Mouse (Mus musculus) hindbrain, embryonic 12.5 days (tissue): ENCODE measurements at regions not wholly inside any gene's neighbourhood (a gene's known extent, or its start where the extent isn't known, plus 50 kb on each side); places are given as distances from the start of the nearest gene placed in this dataset.

Experiments
- ATAC-seq: fragments of 200-750 bp; cut with Nextera tagmentation; 2 replicates; pipeline ENCODE4 v1.8.0; 2017; ENCODE audit warnings: moderate TSS enrichment; ENCODE audit not compliant: low FRiP score
- H3K27ac ChIP-seq: fragments of 300-500 bp; sonication (generic); 2 replicates; pipeline ENCODE4 v1.5.1; 2016; ENCODE audit warnings: mild to moderate bottlenecking
- H3K27me3 ChIP-seq: fragments of 300-500 bp; sonication (generic); 2 replicates; pipeline ENCODE4 v1.6.1; 2016; ENCODE audit warnings: mild to moderate bottlenecking
- H3K36me3 ChIP-seq: fragments of 300-500 bp; sonication (generic); 2 replicates; pipeline ENCODE4 v1.6.1; 2016; ENCODE audit warnings: mild to moderate bottlenecking
- H3K4me1 ChIP-seq: fragments of 300-500 bp; sonication (generic); 2 replicates; pipeline ENCODE4 v1.6.1; 2016
- H3K4me2 ChIP-seq: fragments of 300-500 bp; sonication (generic); replicated peaks from 2 replicates; pipeline ENCODE4 v1.6.1; 2016; ENCODE audit warnings: mild to moderate bottlenecking
- H3K4me3 ChIP-seq: fragments of 300-500 bp; sonication (generic); 2 replicates; pipeline ENCODE4 v1.5.1; 2016; ENCODE audit warnings: mild to moderate bottlenecking
- H3K9ac ChIP-seq: fragments of 300-500 bp; sonication (generic); 2 replicates; pipeline ENCODE4 v1.6.1; 2016; ENCODE audit warnings: mild to moderate bottlenecking, moderate library complexity
- H3K9me3 ChIP-seq: fragments of 300-500 bp; sonication (generic); replicated peaks from 2 replicates; pipeline ENCODE4 v1.6.1; 2016; ENCODE audit warnings: mild to moderate bottlenecking
- WGBS: fragments of 180-500 bp; shearing (Covaris S2); methylation state at CpG from one replicate; pipeline ENCODE4 v1.1.7; 2016; 5-methylcytosine and 5-hydroxymethylcytosine counted together

- 45% methylated on average over 4 of the region's 4 CpGs for WGBS
- Histone ChIP-seq H3K4me1 (peaks cover 12% of the 10 kb centered on the region), H3K4me3 (no peak overlapping the region), H3K36me3 (no peaks in the 10 kb centered on the region), H3K9me3 (no peaks in the 10 kb centered on the region), H3K27ac (no peak overlapping the region), H3K9ac (no peak overlapping the region), H3K27me3 (no peaks in the 10 kb centered on the region), H3K4me2 (no peak overlapping the region)
- ATAC-seq, result no peak
These were observed 160.0 kb upstream of the Noct start for GRCm38 (mm10) chr3:51064201-51064600.

DNA sequence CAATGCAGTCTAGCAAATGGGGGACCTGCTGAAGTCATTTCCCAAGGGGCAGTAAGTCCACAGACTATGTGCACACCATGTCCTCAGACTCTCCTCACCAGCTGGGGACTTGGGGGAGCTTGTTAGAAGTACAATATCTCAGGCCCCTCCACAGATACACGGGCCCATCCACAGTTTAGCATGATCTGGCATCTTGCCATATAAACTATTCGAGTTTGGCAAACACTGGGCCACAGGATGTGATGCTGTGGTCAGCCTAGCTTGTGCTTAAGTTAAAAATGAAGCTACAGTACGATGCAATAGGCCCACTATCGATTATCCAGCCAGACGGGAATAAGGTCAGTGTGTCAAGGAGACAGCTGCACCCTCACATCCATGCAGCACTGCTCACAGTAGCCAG lies 157.9 kb upstream of the Noct start:
- H3K27me3 ChIP-seq, result no peaks in the 10 kb centered on the region
- no peak overlapping the region for H3K27ac ChIP-seq
- H3K9me3 ChIP-seq, result no peaks in the 10 kb centered on the region
- ATAC-seq, result no peak
- H3K4me2 ChIP-seq, result no peak overlapping the region
- peaks cover 12% of the 10 kb centered on the region for H3K4me1 ChIP-seq
- WGBS, result 44% methylated on average over 5 of the region's 5 CpGs
- no peak overlapping the region for H3K4me3 ChIP-seq
- no peak overlapping the region for H3K9ac ChIP-seq
- no peaks in the 10 kb centered on the region for H3K36me3 ChIP-seq

- no peak overlapping the region for H3K27ac ChIP-seq
- H3K9ac ChIP-seq, result no peak overlapping the region
- no peak for ATAC-seq
- WGBS, result 70% methylated on average over 10 of the region's 10 CpGs
- no peaks in the 10 kb centered on the region for H3K27me3 ChIP-seq
- no peak overlapping the region for H3K4me3 ChIP-seq
- no peak overlapping the region for H3K4me2 ChIP-seq
- no peaks in the 10 kb centered on the region for H3K36me3 ChIP-seq
- H3K9me3 ChIP-seq, result no peaks in the 10 kb centered on the region
- H3K4me1 ChIP-seq, result peaks cover 11% of the 10 kb centered on the region; the same call in 1 of the 2 replicates
These were observed 151.8 kb upstream of the Noct start for GRCm38 (mm10) chr3:51072417-51072816.

DNA sequence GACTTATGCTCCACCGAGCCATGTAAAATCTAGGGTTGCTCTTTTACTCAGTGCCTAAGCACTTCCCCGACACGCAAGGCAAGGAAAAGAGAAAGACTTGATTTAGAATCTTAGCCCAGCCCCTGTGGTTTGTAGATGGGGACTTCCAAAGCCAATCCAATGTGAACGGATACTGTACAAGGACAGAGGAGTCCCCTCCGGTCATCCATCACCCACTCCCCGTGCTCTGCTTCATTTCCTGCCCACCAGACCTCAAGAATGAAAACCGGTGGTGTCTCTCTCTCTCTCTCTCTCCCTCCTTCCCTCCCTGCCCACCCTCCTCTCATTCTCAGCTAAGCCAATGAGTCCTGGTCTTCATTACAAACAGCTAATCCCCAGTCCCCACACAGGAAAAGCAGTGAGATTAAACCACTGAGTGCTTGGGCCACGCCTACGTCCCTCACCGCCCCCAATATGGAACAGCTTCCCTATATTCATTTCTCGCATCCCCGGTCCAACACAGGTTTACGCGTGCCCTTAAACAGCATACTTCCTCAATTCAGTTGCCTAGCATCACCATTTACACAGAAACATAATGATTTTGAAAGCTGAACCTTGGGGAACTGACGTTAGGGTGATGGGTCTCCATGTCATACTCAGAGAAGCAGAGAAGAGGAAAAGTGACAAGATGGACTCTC lies 151.1 kb upstream of the Noct start:
- 86% methylated on average over 15 of the region's 15 CpGs for WGBS
- Histone ChIP-seq H3K4me1 (peaks cover 11% of the 10 kb centered on the region; the same call in 1 of the 2 replicates), H3K9me3 (no peaks in the 10 kb centered on the region), H3K4me2 (no peak overlapping the region), H3K27me3 (no peaks in the 10 kb centered on the region), H3K9ac (no peak overlapping the region), H3K27ac (peak overlapping the region; percentile 18; the same call in 1 of the 2 replicates), H3K36me3 (no peaks in the 10 kb centered on the region), H3K4me3 (no peak overlapping the region)
- ATAC-seq, result peak; percentile 49; the same call in 1 of the 2 replicates

GRCm38 (mm10) chr3:51073743-51074319 lies 150.4 kb upstream of the Noct start:
- no peaks in the 10 kb centered on the region for H3K27me3 ChIP-seq
- 69% methylated on average over 7 of the region's 7 CpGs for WGBS
- no peaks in the 10 kb centered on the region for H3K36me3 ChIP-seq
- H3K4me2 ChIP-seq, result no peak overlapping the region
- peaks cover 11% of the 10 kb centered on the region; the same call in 1 of the 2 replicates for H3K4me1 ChIP-seq
- H3K4me3 ChIP-seq, result no peak overlapping the region
- peak overlapping the region; percentile 55; the same call in 1 of the 2 replicates for H3K27ac ChIP-seq
- no peak for ATAC-seq
- no peaks in the 10 kb centered on the region for H3K9me3 ChIP-seq
- H3K9ac ChIP-seq, result no peak overlapping the region

DNA sequence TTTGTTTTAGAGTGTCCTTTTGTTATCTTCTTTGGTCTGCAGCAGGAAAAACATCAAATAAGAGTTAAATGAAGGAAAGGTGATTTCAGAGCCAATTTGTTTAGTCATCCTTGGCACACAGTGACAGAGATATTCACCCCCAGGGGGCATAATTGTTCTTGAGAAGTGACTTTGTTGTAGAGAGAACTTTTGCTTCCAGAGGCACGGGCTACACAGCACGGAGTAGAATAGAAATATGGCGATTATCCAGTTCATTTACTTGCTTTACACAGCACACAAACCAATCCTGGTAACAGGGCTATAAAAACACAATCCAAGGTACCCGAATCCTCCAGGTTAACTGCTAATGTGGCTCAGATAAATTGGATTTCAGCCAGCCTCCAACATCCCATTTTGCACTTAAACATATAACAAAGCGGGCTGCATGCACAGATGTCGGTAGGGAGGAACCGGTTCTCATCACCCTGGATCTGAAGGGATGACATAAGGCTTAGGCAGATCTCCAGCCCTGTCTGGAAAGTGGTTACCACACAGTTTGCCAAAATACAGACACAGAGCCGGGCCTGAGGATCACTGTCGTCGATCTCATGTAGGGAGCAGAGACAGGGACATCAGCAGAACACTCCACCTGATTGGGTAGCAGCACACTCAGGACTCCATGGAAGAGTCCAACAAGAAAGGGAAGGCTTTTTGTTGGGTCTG lies 148.9 kb upstream of the Noct start:
- Histone ChIP-seq H3K4me2 (no peak overlapping the region), H3K9ac (no peak overlapping the region), H3K4me1 (peaks cover 11% of the 10 kb centered on the region; the same call in 1 of the 2 replicates), H3K27me3 (no peaks in the 10 kb centered on the region), H3K4me3 (no peak overlapping the region), H3K27ac (no peak overlapping the region), H3K36me3 (no peaks in the 10 kb centered on the region), H3K9me3 (no peaks in the 10 kb centered on the region)
- WGBS, result 82% methylated on average over 10 of the region's 10 CpGs
- ATAC-seq, result no peak

- H3K27ac ChIP-seq, result no peak overlapping the region
- no peak overlapping the region for H3K4me3 ChIP-seq
- no peak overlapping the region for H3K4me2 ChIP-seq
- H3K27me3 ChIP-seq, result no peaks in the 10 kb centered on the region
- H3K9ac ChIP-seq, result no peak overlapping the region
- no peaks in the 10 kb centered on the region for H3K36me3 ChIP-seq
- ATAC-seq, result no peak
- H3K9me3 ChIP-seq, result no peaks in the 10 kb centered on the region
- WGBS, result 65% methylated on average over 4 of the region's 4 CpGs
- H3K4me1 ChIP-seq, result peaks cover 15% of the 10 kb centered on the region
These were observed 145.8 kb upstream of the Noct start for GRCm38 (mm10) chr3:51078459-51078858.

DNA sequence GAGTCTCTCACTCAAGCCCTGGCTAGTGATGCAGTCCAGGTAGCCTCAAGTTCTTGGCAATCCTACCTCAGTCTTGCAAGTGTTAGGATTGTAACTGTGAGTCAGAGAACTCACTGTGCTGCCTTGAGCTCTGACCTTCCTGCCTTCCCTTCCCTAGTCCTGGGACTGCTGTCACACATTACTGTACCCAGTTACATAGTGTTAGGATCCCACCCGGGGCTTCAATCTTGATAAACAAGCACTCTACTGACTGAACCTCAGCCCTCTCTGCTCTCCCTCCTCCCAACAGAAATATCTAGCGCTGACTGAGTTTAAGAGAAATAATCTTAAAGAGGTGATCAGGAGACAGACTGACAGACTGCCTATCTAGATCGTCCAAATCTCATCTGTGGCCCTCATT lies 143.8 kb upstream of the Noct start:
- no peak for ATAC-seq
- Histone ChIP-seq H3K4me2 (no peak overlapping the region), H3K27me3 (no peaks in the 10 kb centered on the region), H3K4me1 (peaks cover 7% of the 10 kb centered on the region), H3K9me3 (no peaks in the 10 kb centered on the region), H3K9ac (no peak overlapping the region), H3K4me3 (no peak overlapping the region), H3K36me3 (no peaks in the 10 kb centered on the region), H3K27ac (0 out of 2 replicates have a peak overlapping the region, but pooled peaks have one; percentile 7)
- WGBS, result 65% methylated on average over 3 of the region's 3 CpGs

GRCm38 (mm10) chr3:51080855-51081254 lies 143.4 kb upstream of the Noct start:
- Histone ChIP-seq H3K9me3 (no peaks in the 10 kb centered on the region), H3K9ac (no peak overlapping the region), H3K27ac (no peak overlapping the region), H3K4me1 (peaks cover 7% of the 10 kb centered on the region), H3K27me3 (no peaks in the 10 kb centered on the region), H3K4me3 (no peak overlapping the region), H3K4me2 (no peak overlapping the region), H3K36me3 (no peaks in the 10 kb centered on the region)
- no peak for ATAC-seq
- 63% methylated on average over 7 of the region's 7 CpGs for whole genome bisulfite sequencing

DNA sequence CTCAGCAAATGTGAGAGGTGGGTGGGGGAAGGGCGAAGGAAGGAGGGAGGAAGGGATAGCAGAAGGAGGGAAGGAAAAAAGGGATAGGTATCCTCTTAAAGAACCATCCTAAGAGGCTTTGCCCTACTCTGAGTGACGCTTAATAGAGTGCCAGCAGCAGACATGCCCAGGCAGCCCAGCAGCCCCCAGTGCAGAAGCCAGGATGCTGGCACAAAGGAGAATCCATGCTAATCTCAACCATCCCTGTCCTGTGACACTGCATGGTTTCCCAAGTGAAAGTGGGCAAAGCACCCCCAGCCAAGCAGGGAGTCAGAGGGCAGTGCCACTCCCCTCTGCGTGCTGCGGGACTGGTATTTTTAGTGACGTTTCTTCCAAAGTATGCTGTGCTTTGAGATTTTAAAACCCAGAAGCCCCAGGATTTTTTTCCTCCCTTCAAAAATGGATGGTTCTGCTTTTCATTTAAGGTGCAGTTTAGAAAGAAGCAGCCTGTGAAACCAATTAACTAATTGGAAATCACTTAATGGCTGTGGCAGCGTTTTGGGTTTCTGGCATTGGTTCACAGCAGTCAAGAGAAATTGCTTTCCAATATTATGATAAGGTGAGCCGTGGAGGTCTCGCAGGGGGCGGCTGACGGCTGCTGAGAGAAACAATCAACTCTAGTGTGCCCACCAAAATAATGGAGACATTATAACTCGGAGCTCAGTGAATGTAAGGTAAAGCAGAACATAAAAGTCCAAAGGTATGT lies 141.2 kb upstream of the Noct start:
- Histone ChIP-seq H3K9me3 (no peaks in the 10 kb centered on the region), H3K27me3 (no peaks in the 10 kb centered on the region), H3K9ac (no peak overlapping the region), H3K36me3 (no peaks in the 10 kb centered on the region), H3K27ac (peak overlapping the region; percentile 4; the same call in 1 of the 2 replicates), H3K4me1 (peaks cover 10% of the 10 kb centered on the region), H3K4me2 (no peak overlapping the region), H3K4me3 (no peak overlapping the region)
- WGBS, result 68% methylated on average over 11 of the region's 11 CpGs
- no peak for ATAC-seq

GRCm38 (mm10) chr3:51083583-51083982 lies 140.7 kb upstream of the Noct start:
- Histone ChIP-seq H3K27ac (peak overlapping the region; percentile 4; the same call in 1 of the 2 replicates), H3K4me2 (no peak overlapping the region), H3K4me1 (peaks cover 12% of the 10 kb centered on the region), H3K4me3 (no peak overlapping the region), H3K9me3 (no peaks in the 10 kb centered on the region), H3K36me3 (no peaks in the 10 kb centered on the region), H3K27me3 (no peaks in the 10 kb centered on the region), H3K9ac (no peak overlapping the region)
- 69% methylated on average over 7 of the region's 7 CpGs for WGBS
- ATAC-seq, result no peak

- H3K9me3 ChIP-seq, result no peaks in the 10 kb centered on the region
- H3K27ac ChIP-seq, result no peak overlapping the region
- no peak overlapping the region for H3K4me3 ChIP-seq
- WGBS, result 55% methylated on average over 10 of the region's 10 CpGs
- no peaks in the 10 kb centered on the region for H3K27me3 ChIP-seq
- H3K9ac ChIP-seq, result no peak overlapping the region
- no peaks in the 10 kb centered on the region for H3K36me3 ChIP-seq
- no peak overlapping the region for H3K4me2 ChIP-seq
- peaks cover 24% of the 10 kb centered on the region for H3K4me1 ChIP-seq
- no peak for ATAC-seq
These were observed 137.8 kb upstream of the Noct start for GRCm38 (mm10) chr3:51086441-51086849.
